Mouse (Mus musculus): ENCODE measurements around the gene Asic5. TPM values are rescaled to one million over a fixed set of nuclear protein-coding genes. Genes with fewer than 3 reads are reported as not detected.

The Asic5 gene
- polyA plus RNA-seq, 1 experiment from 2014 or later, result not detected

- Histone ChIP-seq H3K27me3 (ENCODE audit: insufficient read depth, low read length) (no peaks in the 10 kb centered on the region), H3K4me3 (ENCODE audit: low read depth, low read length) (no peak overlapping the region), H3K4me2 (no peak overlapping the region), H3K9me3 (ENCODE audit: low read depth, low read length) (no peaks in the 10 kb centered on the region), H3K9ac (no peak overlapping the region), H3K27ac (ENCODE audit: low read depth) (no peak overlapping the region), H3K4me1 (ENCODE audit: insufficient read depth) (no peaks in the 10 kb centered on the region), H3K36me3 (ENCODE audit: insufficient read depth) (no peaks in the 10 kb centered on the region)
- DNase-seq (peak; percentile 84), ATAC-seq (ENCODE audit: insufficient read depth) (no peak)
- 3% methylated on average over 1 of the region's 1 CpGs for WGBS
- peak; percentile 77 for TF ChIP-seq CTCF (IDR thresholded peaks at IDR 0.05; ENCODE audit: low read depth)
Observed at GRCm38 (mm10) chr3:81995988-81996387, 13.9 kb downstream of the Asic5 start.

- H3K9ac ChIP-seq, result no peak overlapping the region
- WGBS, result 98% methylated on average over 1 of the region's 1 CpGs
- no peak overlapping the region for H3K4me2 ChIP-seq
- H3K9me3 ChIP-seq (ENCODE audit: low read depth, low read length), result no peaks in the 10 kb centered on the region
- ATAC-seq (ENCODE audit: insufficient read depth) (no peak), DNase-seq (no peak)
- no peaks in the 10 kb centered on the region for H3K4me1 ChIP-seq (ENCODE audit: insufficient read depth)
- no peaks in the 10 kb centered on the region for H3K36me3 ChIP-seq (ENCODE audit: insufficient read depth)
- no peak overlapping the region for H3K4me3 ChIP-seq (ENCODE audit: low read depth, low read length)
- no peaks in the 10 kb centered on the region for H3K27me3 ChIP-seq (ENCODE audit: insufficient read depth, low read length)
- no peak overlapping the region for H3K27ac ChIP-seq (ENCODE audit: low read depth)
- TF ChIP-seq CTCF (IDR thresholded peaks at IDR 0.05; ENCODE audit: low read depth), result no peak
Observed at GRCm38 (mm10) chr3:82007002-82007401, 24.9 kb downstream of the Asic5 start.

- DNase-seq, result no peak
- H3K9ac ChIP-seq, result no peak overlapping the region
- no peak for TF ChIP-seq CTCF (IDR thresholded peaks at IDR 0.05; ENCODE audit: low read depth)
Observed at GRCm38 (mm10) chr3:82014148-82014703, 32.1 kb downstream of the Asic5 start.

GRCm38 (mm10) chr3:82022421-82022920 lies 40.4 kb downstream of the Asic5 start:
- no peak for ATAC-seq (ENCODE audit: insufficient read depth)
- no peak overlapping the region for H3K4me2 ChIP-seq
- WGBS, result 86% methylated on average over 8 of the region's 8 CpGs

More at GRCm38 (mm10) chr3:82014148-82014703, 32.1 kb downstream of the Asic5 start:
- WGBS, result 63% methylated on average over 7 of the region's 7 CpGs
- no peak overlapping the region for H3K4me3 ChIP-seq (ENCODE audit: low read depth, low read length)
- no peaks in the 10 kb centered on the region for H3K27me3 ChIP-seq (ENCODE audit: insufficient read depth, low read length)
- H3K4me2 ChIP-seq, result no peak overlapping the region
- no peak overlapping the region for H3K27ac ChIP-seq (ENCODE audit: low read depth)
- H3K9me3 ChIP-seq (ENCODE audit: low read depth, low read length), result no peaks in the 10 kb centered on the region
- no peaks in the 10 kb centered on the region for H3K4me1 ChIP-seq (ENCODE audit: insufficient read depth)
- no peaks in the 10 kb centered on the region for H3K36me3 ChIP-seq (ENCODE audit: insufficient read depth)
- no peak for ATAC-seq (ENCODE audit: insufficient read depth)

GRCm38 (mm10) chr3:82023065-82023464 lies 41.0 kb downstream of the Asic5 start:
- H3K36me3 ChIP-seq (ENCODE audit: insufficient read depth), result no peaks in the 10 kb centered on the region
- no peak overlapping the region for H3K9ac ChIP-seq
- H3K27me3 ChIP-seq (ENCODE audit: insufficient read depth, low read length), result no peaks in the 10 kb centered on the region
- no peak overlapping the region for H3K4me3 ChIP-seq (ENCODE audit: low read depth, low read length)
- ATAC-seq (ENCODE audit: insufficient read depth) (no peak), DNase-seq (no peak)
- 85% methylated on average over 3 of the region's 3 CpGs for WGBS
- H3K27ac ChIP-seq (ENCODE audit: low read depth), result no peak overlapping the region
- no peaks in the 10 kb centered on the region for H3K9me3 ChIP-seq (ENCODE audit: low read depth, low read length)
- no peak overlapping the region for H3K4me2 ChIP-seq
- no peaks in the 10 kb centered on the region for H3K4me1 ChIP-seq (ENCODE audit: insufficient read depth)
- no peak for TF ChIP-seq CTCF (IDR thresholded peaks at IDR 0.05; ENCODE audit: low read depth)

More at GRCm38 (mm10) chr3:82022421-82022920, 40.4 kb downstream of the Asic5 start:
- H3K36me3 ChIP-seq (ENCODE audit: insufficient read depth), result no peaks in the 10 kb centered on the region
- H3K27ac ChIP-seq (ENCODE audit: low read depth), result no peak overlapping the region
- H3K4me1 ChIP-seq (ENCODE audit: insufficient read depth), result no peaks in the 10 kb centered on the region
- no peak overlapping the region for H3K4me3 ChIP-seq (ENCODE audit: low read depth, low read length)
- TF ChIP-seq CTCF (IDR thresholded peaks at IDR 0.05; ENCODE audit: low read depth), result no peak
- no peaks in the 10 kb centered on the region for H3K9me3 ChIP-seq (ENCODE audit: low read depth, low read length)
- H3K9ac ChIP-seq, result no peak overlapping the region
- no peak for DNase-seq
- H3K27me3 ChIP-seq (ENCODE audit: insufficient read depth, low read length), result no peaks in the 10 kb centered on the region

GRCm38 (mm10) chr3:82027286-82027685 lies 45.2 kb downstream of the Asic5 start:
- ATAC-seq (ENCODE audit: insufficient read depth), result no peak
- WGBS, result 59% methylated on average over 1 of the region's 1 CpGs

GRCm38 (mm10) chr3:82029229-82029628 lies 47.1 kb downstream of the Asic5 start:
- ATAC-seq (ENCODE audit: insufficient read depth) (peak; percentile 69; the same call in 1 of the 2 replicates), DNase-seq (peak; percentile 85)

More at GRCm38 (mm10) chr3:82027286-82027685, 45.2 kb downstream of the Asic5 start:
- Histone ChIP-seq H3K27me3 (ENCODE audit: insufficient read depth, low read length) (no peaks in the 10 kb centered on the region), H3K4me1 (ENCODE audit: insufficient read depth) (no peaks in the 10 kb centered on the region), H3K9ac (no peak overlapping the region), H3K4me3 (ENCODE audit: low read depth, low read length) (no peak overlapping the region), H3K4me2 (no peak overlapping the region), H3K9me3 (ENCODE audit: low read depth, low read length) (no peaks in the 10 kb centered on the region), H3K27ac (ENCODE audit: low read depth) (no peak overlapping the region), H3K36me3 (ENCODE audit: insufficient read depth) (peaks cover 5% of the 10 kb centered on the region; the same call in 1 of the 2 replicates)
- DNase-seq, result no peak
- no peak for TF ChIP-seq CTCF (IDR thresholded peaks at IDR 0.05; ENCODE audit: low read depth)

More at GRCm38 (mm10) chr3:82029229-82029628, 47.1 kb downstream of the Asic5 start:
- Histone ChIP-seq H3K36me3 (ENCODE audit: insufficient read depth) (peaks cover 10% of the 10 kb centered on the region), H3K4me1 (ENCODE audit: insufficient read depth) (no peaks in the 10 kb centered on the region), H3K27ac (ENCODE audit: low read depth) (no peak overlapping the region), H3K27me3 (ENCODE audit: insufficient read depth, low read length) (no peaks in the 10 kb centered on the region), H3K4me2 (no peak overlapping the region), H3K9me3 (ENCODE audit: low read depth, low read length) (no peaks in the 10 kb centered on the region), H3K4me3 (ENCODE audit: low read depth, low read length) (no peak overlapping the region), H3K9ac (no peak overlapping the region)
- 4% methylated on average over 3 of the region's 3 CpGs for WGBS
- TF ChIP-seq CTCF (IDR thresholded peaks at IDR 0.05; ENCODE audit: low read depth), result peak; percentile 79
